In genomic region chr11:71697017-71697416, GRCm38 (mm10) we compare ENCODE assay signal across 21 mouse cellular contexts. TPM values are rescaled to one million over a fixed set of nuclear protein-coding genes. Genes with fewer than 3 reads are reported as not detected.
DNase-seq lines count a peak whose midpoint lies in the region; ATAC-seq and TF ChIP-seq lines count a peak whose summit lies in the region.
"Had no signal": no experiment of that assay in that cellular context is flagged by ENCODE, and none has a peak within 500 bp of the region (broad histone marks: within the 10 kb centered on the region; RNA-seq: fewer than 3 reads in every experiment).

No protein-coding gene starts in this region.

- peak; percentile 93 for DNase-seq in heart, adult 11 months
- DNase-seq in heart, postnatal 25 days (ENCODE audit: low spot score): no peak
- DNase-seq in kidney, postnatal 0 days (ENCODE audit: low spot score): peak; percentile 34
- no peak for DNase-seq in kidney, postnatal 25 days
- DNase-seq in lung, postnatal 10 days: peak; percentile 48
- no peak for DNase-seq in frontal cortex, postnatal 14 days (ENCODE audit: low spot score in 2 of 2)
- DNase-seq in adrenal gland, adult 18-20 months (ENCODE audit: low spot score in 2 of 2): no peak
- DNase-seq: adrenal gland, postnatal 14 days; cerebellum, adult 11-12 months; cerebellum, postnatal 25 days; liver, embryonic 13.5 days; retina, postnatal 1 day; right cerebral cortex, postnatal 4 days had no signal

- H3K4me1 ChIP-seq in kidney, postnatal 0 days (replicated peaks; ENCODE audit: insufficient read depth, low read length): no peaks in the 10 kb centered on the region
- H3K4me1 ChIP-seq: embryonic facial prominence, embryonic 12.5 days; hindbrain, embryonic 15.5 days; intestine, embryonic 15.5 days; limb, embryonic 13.5 days; liver, embryonic 13.5 days; midbrain, embryonic 10.5 days had no signal

- no peak overlapping the region for H3K9ac ChIP-seq in kidney, postnatal 0 days (ENCODE audit: low read depth, low read length)
- H3K9ac ChIP-seq: embryonic facial prominence, embryonic 12.5 days; hindbrain, embryonic 15.5 days; intestine, embryonic 15.5 days; limb, embryonic 13.5 days; liver, embryonic 13.5 days had no signal

- 45% methylated on average over 3 of the region's 3 CpGs for WGBS in kidney, postnatal 0 days

- no peak overlapping the region for H3K4me3 ChIP-seq in kidney, postnatal 0 days (replicated peaks; ENCODE audit: low read depth, low read length)
- H3K4me3 ChIP-seq: embryonic facial prominence, embryonic 12.5 days; hindbrain, embryonic 15.5 days; intestine, embryonic 15.5 days; limb, embryonic 13.5 days; liver, embryonic 13.5 days; midbrain, embryonic 10.5 days had no signal

- no peak for TF ChIP-seq CTCF in kidney, postnatal 0 days (IDR thresholded peaks at IDR 0.05; ENCODE audit: low read depth)

- H3K36me3 ChIP-seq in kidney, postnatal 0 days (ENCODE audit: insufficient read depth, low read length): no peaks in the 10 kb centered on the region
- H3K36me3 ChIP-seq: embryonic facial prominence, embryonic 12.5 days; hindbrain, embryonic 15.5 days; intestine, embryonic 15.5 days; limb, embryonic 13.5 days; liver, embryonic 13.5 days; midbrain, embryonic 10.5 days had no signal

- H3K9me3 ChIP-seq in kidney, postnatal 0 days (replicated peaks; ENCODE audit: low read length): no peaks in the 10 kb centered on the region
- H3K9me3 ChIP-seq: embryonic facial prominence, embryonic 12.5 days; hindbrain, embryonic 15.5 days; intestine, embryonic 15.5 days; limb, embryonic 13.5 days; liver, embryonic 13.5 days; midbrain, embryonic 10.5 days had no signal

- no peak overlapping the region for H3K4me2 ChIP-seq in kidney, postnatal 0 days (ENCODE audit: low read length)
- H3K4me2 ChIP-seq: embryonic facial prominence, embryonic 12.5 days; hindbrain, embryonic 15.5 days; intestine, embryonic 15.5 days; limb, embryonic 13.5 days; liver, embryonic 13.5 days had no signal

- no peaks in the 10 kb centered on the region for H3K27me3 ChIP-seq in kidney, postnatal 0 days (ENCODE audit: insufficient read depth, low read length)
- H3K27me3 ChIP-seq: embryonic facial prominence, embryonic 12.5 days; hindbrain, embryonic 15.5 days; intestine, embryonic 15.5 days; limb, embryonic 13.5 days; liver, embryonic 13.5 days had no signal

- ATAC-seq in kidney, postnatal 0 days (replicated peaks; ENCODE audit: low FRiP score, low read depth): no peak
- ATAC-seq: forebrain, embryonic 16.5 days; intestine, embryonic 15.5 days had no signal

- intact Hi-C loops in heart, postnatal 25 days (cut with DNase I): no loop called here

- H3K27ac ChIP-seq in kidney, postnatal 0 days: no peak overlapping the region
- H3K27ac ChIP-seq: embryonic facial prominence, embryonic 12.5 days; hindbrain, embryonic 15.5 days; intestine, embryonic 15.5 days; limb, embryonic 13.5 days; liver, embryonic 13.5 days; macrophage; midbrain, embryonic 10.5 days had no signal

RNA-seq across cellular contexts. Expression of gene Wscd1, which starts 52.7 kb away (rescaled TPM):
- 10 to 100 TPM in 1 of 2 experiments, 1 to 10 TPM in 1; 8.6 to 12.6 TPM for total RNA-seq in heart, postnatal 25 days (2021)
- polyA plus RNA-seq in kidney, postnatal 0 days (2015; fragmentation: Nextera tagmentation; extraction: Ambion mirVana): 20.4 and 21.0 TPM in 2 replicates
- total RNA-seq in adrenal gland, adult 18-20 months (2021): 1 to 10 TPM; 2.9 to 4.3 TPM
- polyA plus RNA-seq: C2C12, macrophage had no signal

Comparison
In these comparisons a context has a peak if more than half of its experiments do, and no peak if none do; other contexts are left out.
1. DNase-seq: peak in heart, adult 11 months (single experiment), kidney, postnatal 0 days (single experiment) and lung, postnatal 10 days (single experiment); none in heart, postnatal 25 days (single experiment), kidney, postnatal 25 days (0 of 2), frontal cortex, postnatal 14 days (0 of 2) and adrenal gland, adult 18-20 months (0 of 2).